Mouse (Mus musculus) ES-E14 (cell line): ENCODE measurements around the gene Plcl1. TPM values are rescaled to one million over a fixed set of nuclear protein-coding genes. Genes with fewer than 3 reads are reported as not detected.

ENCODE experiments used
- DNase-seq: peaks from one replicate; pipeline ENCODE4 v3.0.0-alpha.2; 2013; ENCODE audit warnings: low read depth, low spot score
- H3K27ac ChIP-seq: 2 replicates; pipeline ENCODE4 v1.5.1; 2012; ENCODE audit warnings: low read depth, mild to moderate bottlenecking, low read length, moderate library complexity, mixed read lengths; ENCODE audit not compliant: poor library complexity, insufficient read depth, severe bottlenecking
- H3K36me3 ChIP-seq: 2 replicates; pipeline ENCODE4 v1.6.1; 2012; ENCODE audit warnings: mild to moderate bottlenecking, low read length, moderate library complexity, mixed read lengths; ENCODE audit not compliant: control insufficient read depth, poor library complexity, insufficient read depth, severe bottlenecking
- H3K4me1 ChIP-seq, 2 experiments: fragments of 150-350 bp in 1 of 2; sonication (generic) in 1 of 2; 2 replicates each; pipeline ENCODE4 v1.6.1; 2012; ENCODE audit warnings: low read length in 2 of 2, mild to moderate bottlenecking in 1 of 2, mixed read lengths in 1 of 2; ENCODE audit not compliant: control insufficient read depth in 2 of 2, insufficient read depth in 2 of 2, poor library complexity in 1 of 2
- H3K4me3 ChIP-seq, 2 experiments: fragments of 150-350 bp in 1 of 2; sonication (generic) in 1 of 2; 2 replicates each; pipeline ENCODE4 v1.5.1; 2012; ENCODE audit warnings: low read length in 2 of 2, low read depth in 1 of 2, mild to moderate bottlenecking in 1 of 2, mixed read lengths in 1 of 2; ENCODE audit not compliant: insufficient read depth in 1 of 2, poor library complexity in 1 of 2, severe bottlenecking in 1 of 2
- H3K9ac ChIP-seq: 2 replicates; pipeline ENCODE4 v1.6.1; 2012; ENCODE audit warnings: low read depth, mild to moderate bottlenecking, low read length, mixed read lengths; ENCODE audit not compliant: poor library complexity, insufficient read depth, severe bottlenecking
- H3K9me3 ChIP-seq: fragments of 150-350 bp; sonication (generic); 2 replicates; pipeline ENCODE4 v1.6.1; 2012; ENCODE audit warnings: low read depth, mild to moderate bottlenecking, low read length; ENCODE audit not compliant: control insufficient read depth, insufficient read depth
- CHD2 ChIP-seq: IDR thresholded peaks from 2 replicates; pipeline ENCODE4 v1.6.1; 2014; ENCODE audit warnings: mild to moderate bottlenecking, low read depth, low read length, inconsistent platforms
- HCFC1 ChIP-seq: IDR thresholded peaks from 2 replicates; pipeline ENCODE4 v1.6.1; 2012; ENCODE audit warnings: low read length, inconsistent platforms, borderline replicate concordance; ENCODE audit not compliant: insufficient read depth
- MAFK ChIP-seq: IDR thresholded peaks from 2 replicates; pipeline ENCODE4 v1.6.1; 2014; ENCODE audit warnings: mild to moderate bottlenecking, low read depth, low read length, inconsistent platforms; ENCODE audit not compliant: insufficient read depth
- ZC3H11A ChIP-seq: IDR thresholded peaks from 2 replicates; pipeline ENCODE4 v1.6.1; 2012; ENCODE audit warnings: low read depth, mild to moderate bottlenecking, inconsistent platforms, low read length, borderline replicate concordance
- ZNF384 ChIP-seq: IDR thresholded peaks from 2 replicates; pipeline ENCODE4 v1.6.1; 2012; ENCODE audit warnings: low read depth, low read length, inconsistent platforms
- in situ Hi-C, 2 experiments: fragments of 600-800 bp; cut with MboI; formaldehyde crosslinking; loops; one replicate each; pipeline ENCODE4 v1.15.1; 2025; ENCODE audit warnings: low sequenced_read_pairs in 2 of 2, inconsistent platforms in 1 of 2; ENCODE audit not compliant: unreplicated experiment in 2 of 2
- total RNA-seq: library from RNA; depleted of rRNA; stranded (reverse); fragments of 300-350 nt; gene quantifications from 2 replicates; pipeline ENCODE4 v1.2.3, GENCODE M21; 2012

The Plcl1 gene
- total RNA-seq, 1 experiment, result 0.49 TPM

- no peak overlapping the region for H3K4me3 ChIP-seq
- no peak for DNase-seq
- no peaks in the 10 kb centered on the region for H3K36me3 ChIP-seq
- in situ Hi-C loops, result loop anchor here (10.0 to 25.0 kb wide), 2 partner anchors 321 to 328 kb away; partner anchors contain the start of gene Plcl1 (in 2 of the 2)
- H3K9me3 ChIP-seq, result no peaks in the 10 kb centered on the region
- H3K27ac ChIP-seq, result no peak overlapping the region
- TF ChIP-seq CHD2 (no peak), ZNF384 (no peak), MAFK (no peak), HCFC1 (no peak), ZC3H11A (no peak)
- no peak overlapping the region for H3K9ac ChIP-seq
- H3K4me1 ChIP-seq, result no peaks in the 10 kb centered on the region
These were observed 327.2 kb downstream of the Plcl1 start for GRCm38 (mm10) chr1:55732951-55733350.

GRCm38 (mm10) chr1:55736054-55736740, 330.5 kb downstream of the Plcl1 start:
- DNase-seq, result peak; percentile 68
- in situ Hi-C loops, result loop anchor here (10.0 to 25.0 kb wide), 2 partner anchors 324 to 331 kb away; partner anchors contain the start of gene Plcl1 (in 2 of the 2)
- no peak overlapping the region for H3K4me3 ChIP-seq

DNA sequence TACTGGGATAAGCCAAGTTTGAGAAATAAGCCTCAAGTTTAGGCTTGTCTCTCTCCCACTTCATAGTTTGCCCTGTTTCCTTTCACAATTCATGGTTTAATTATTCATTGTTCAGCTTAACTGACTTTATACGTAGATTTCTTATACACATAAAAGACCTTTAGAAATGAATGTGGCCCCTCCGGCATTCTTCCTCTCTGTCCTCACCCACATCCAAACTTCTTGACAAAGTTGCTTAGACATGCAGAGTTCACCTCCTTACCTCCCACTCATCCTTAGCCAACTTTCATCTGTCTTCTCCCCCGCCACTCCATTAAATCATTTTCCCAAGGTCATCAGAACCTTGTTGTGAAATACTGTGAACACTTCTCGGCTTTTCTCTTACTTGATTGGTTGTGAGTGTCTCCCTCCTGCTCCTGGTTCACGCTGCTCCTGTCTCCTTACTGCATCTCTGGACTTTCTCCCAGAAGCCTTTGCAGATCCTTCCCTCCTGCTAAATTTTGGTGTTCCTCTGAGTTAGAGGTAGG, 331.1 kb downstream of the Plcl1 start:
- no peak for DNase-seq
- in situ Hi-C loops, result loop anchor here (10.0 to 25.0 kb wide), 2 partner anchors 325 to 332 kb away; partner anchors contain the start of gene Plcl1 (in 2 of the 2)
- TF ChIP-seq ZNF384 (no peak), CHD2 (no peak), ZC3H11A (no peak), HCFC1 (no peak), MAFK (no peak)
- H3K9ac ChIP-seq, result no peak overlapping the region
- no peaks in the 10 kb centered on the region for H3K36me3 ChIP-seq
- H3K9me3 ChIP-seq, result no peaks in the 10 kb centered on the region
- H3K27ac ChIP-seq, result no peak overlapping the region
- no peak overlapping the region for H3K4me3 ChIP-seq
- no peaks in the 10 kb centered on the region for H3K4me1 ChIP-seq

More at GRCm38 (mm10) chr1:55736054-55736740, 330.5 kb downstream of the Plcl1 start:
- H3K9ac ChIP-seq, result no peak overlapping the region
- no peaks in the 10 kb centered on the region for H3K4me1 ChIP-seq
- H3K9me3 ChIP-seq, result no peaks in the 10 kb centered on the region
- H3K36me3 ChIP-seq, result no peaks in the 10 kb centered on the region
- no peak overlapping the region for H3K27ac ChIP-seq
- no peak for TF ChIP-seq ZNF384
- peak; percentile 74 for TF ChIP-seq ZC3H11A

DNA sequence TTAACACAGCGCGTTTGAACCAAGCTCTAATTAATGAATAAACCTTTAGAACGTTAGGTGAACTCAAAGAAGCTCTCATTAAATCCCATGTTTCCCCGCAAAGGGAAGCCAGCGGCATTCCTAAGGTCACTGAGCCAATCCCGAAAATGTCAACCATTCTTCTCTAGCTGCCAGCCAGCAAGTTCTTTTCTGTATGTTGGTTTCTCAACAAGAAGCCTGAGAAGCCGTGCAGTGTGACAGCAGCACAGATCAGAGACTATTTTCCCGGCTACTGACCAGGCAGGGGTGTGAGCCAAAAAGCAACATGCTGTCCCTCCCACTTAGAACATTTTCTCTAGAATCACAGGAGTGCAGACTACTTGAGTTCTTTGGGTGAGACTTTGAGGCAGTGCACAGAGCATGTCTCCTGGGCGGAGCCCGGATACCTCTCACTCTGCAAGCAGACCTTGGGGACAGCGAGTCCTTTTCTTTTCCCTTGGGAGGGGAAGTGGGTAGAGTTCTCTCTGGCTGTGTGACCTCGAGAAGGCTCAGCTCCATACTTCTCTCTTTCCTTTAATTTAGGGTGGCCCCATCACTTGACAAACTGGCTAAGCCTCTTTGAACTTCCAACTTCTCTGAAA, 333.1 kb downstream of the Plcl1 start:
- H3K9ac ChIP-seq, result no peak overlapping the region
- no peaks in the 10 kb centered on the region for H3K4me1 ChIP-seq
- no peak overlapping the region for H3K4me3 ChIP-seq
- H3K9me3 ChIP-seq, result no peaks in the 10 kb centered on the region
- no peak overlapping the region for H3K27ac ChIP-seq
- in situ Hi-C loops, result loop anchor here (10.0 to 25.0 kb wide), 2 partner anchors 327 to 334 kb away; partner anchors contain the start of gene Plcl1 (in 2 of the 2)
- no peaks in the 10 kb centered on the region for H3K36me3 ChIP-seq
- TF ChIP-seq ZC3H11A (no peak), CHD2 (no peak), MAFK (no peak), ZNF384 (no peak), HCFC1 (no peak)
- DNase-seq, result no peak
